Mouse (Mus musculus) kidney, embryonic 16.5 days (tissue): Measurements from ENCODE around the gene Pxn. TPM values are rescaled to one million over a fixed set of nuclear protein-coding genes. Genes with fewer than 3 reads are reported as not detected.

ENCODE experiments used
- ATAC-seq: fragments of 200-750 bp; cut with Nextera tagmentation; 2 replicates; pipeline ENCODE4 v1.8.0; 2017; ENCODE audit warnings: moderate TSS enrichment; ENCODE audit not compliant: low FRiP score, low TSS enrichment
- H3K27ac ChIP-seq: fragments of 300-500 bp; sonication (generic); 2 replicates; pipeline ENCODE4 v1.5.1; 2014; ENCODE audit warnings: low read length
- H3K27me3 ChIP-seq: fragments of 300-500 bp; sonication (generic); 2 replicates; pipeline ENCODE4 v1.6.1; 2014; ENCODE audit warnings: low read length, control low read depth, mixed read lengths; ENCODE audit not compliant: insufficient read depth
- H3K36me3 ChIP-seq: fragments of 300-500 bp; sonication (generic); 2 replicates; pipeline ENCODE4 v1.6.1; 2014; ENCODE audit warnings: low read length, control low read depth, mixed read lengths; ENCODE audit not compliant: insufficient read depth
- H3K4me1 ChIP-seq: fragments of 300-500 bp; sonication (generic); 2 replicates; pipeline ENCODE4 v1.6.1; 2014; ENCODE audit warnings: low read length, control low read depth, mixed read lengths; ENCODE audit not compliant: insufficient read depth
- H3K4me2 ChIP-seq: fragments of 300-500 bp; sonication (generic); replicated peaks from 2 replicates; pipeline ENCODE4 v1.6.1; 2014; ENCODE audit warnings: low read depth, low read length
- H3K4me3 ChIP-seq: fragments of 300-500 bp; sonication (generic); 2 replicates; pipeline ENCODE4 v1.5.1; 2014; ENCODE audit warnings: mild to moderate bottlenecking, low read length
- H3K9ac ChIP-seq: fragments of 300-500 bp; sonication (generic); replicated peaks from 2 replicates; pipeline ENCODE4 v1.6.1; 2014; ENCODE audit warnings: low read length
- H3K9me3 ChIP-seq: fragments of 300-500 bp; sonication (generic); 2 replicates; pipeline ENCODE4 v1.6.1; 2016; ENCODE audit warnings: low read length, control low read depth
- WGBS: fragments of 180-500 bp; shearing (Covaris S2); extraction: QIAGEN DNeasy Blood & Tissue Kit; methylation state at CpG from one replicate; pipeline ENCODE4 v1.1.7; 2014; 5-methylcytosine and 5-hydroxymethylcytosine counted together
- polyA plus RNA-seq: library from polyadenylated mRNA; unstranded; fragments of >200 nt; fragmentation: Nextera tagmentation; extraction: Ambion mirVana; gene quantifications from 2 replicates; pipeline ENCODE4 v1.2.1, GENCODE M21; 2015

Gene Pxn
- polyA plus RNA-seq, 1 experiment from 2014 or later: 60.5 TPM

GRCm38 (mm10) chr5:115524471-115524870 is 18.0 kb downstream of the Pxn start:
- Histone ChIP-seq H3K4me3 (no peak overlapping the region), H3K4me1 (peaks cover 76% of the 10 kb centered on the region), H3K36me3 (no peaks in the 10 kb centered on the region), H3K9me3 (no peaks in the 10 kb centered on the region), H3K4me2 (peak overlapping the region; percentile 27), H3K27me3 (no peaks in the 10 kb centered on the region), H3K9ac (peak overlapping the region; percentile 42), H3K27ac (peak overlapping the region; percentile 79)
- peak; percentile 16; the same call in 1 of the 2 replicates for ATAC-seq
- 39% methylated on average over 12 of the region's 12 CpGs for WGBS

- Histone ChIP-seq H3K4me1 (peaks cover 80% of the 10 kb centered on the region), H3K4me3 (no peak overlapping the region), H3K36me3 (no peaks in the 10 kb centered on the region), H3K4me2 (no peak overlapping the region), H3K9me3 (no peaks in the 10 kb centered on the region), H3K9ac (peak overlapping the region; percentile 22; the same call in 1 of the 2 replicates), H3K27me3 (no peaks in the 10 kb centered on the region), H3K27ac (peak overlapping the region; percentile 32; the same call in 1 of the 2 replicates)
- no peak for ATAC-seq
- WGBS: 78% methylated on average over 4 of the region's 4 CpGs
Observed at GRCm38 (mm10) chr5:115525416-115525815, 18.9 kb downstream of the Pxn start.

GRCm38 (mm10) chr5:115525943-115526342 is 19.5 kb downstream of the Pxn start:
- H3K9ac ChIP-seq: 0 out of 2 replicates have a peak overlapping the region, but pooled peaks have one; percentile 22
- no peaks in the 10 kb centered on the region for H3K36me3 ChIP-seq
- no peak overlapping the region for H3K4me2 ChIP-seq
- H3K9me3 ChIP-seq: no peaks in the 10 kb centered on the region
- no peak overlapping the region for H3K4me3 ChIP-seq
- peaks cover 80% of the 10 kb centered on the region for H3K4me1 ChIP-seq
- H3K27me3 ChIP-seq: no peaks in the 10 kb centered on the region
- ATAC-seq: no peak
- 75% methylated on average over 9 of the region's 9 CpGs for WGBS
- H3K27ac ChIP-seq: no peak overlapping the region

- WGBS: 85% methylated on average over 17 of the region's 17 CpGs
- Histone ChIP-seq H3K4me3 (no peak overlapping the region), H3K9ac (no peak overlapping the region), H3K27me3 (no peaks in the 10 kb centered on the region), H3K9me3 (no peaks in the 10 kb centered on the region), H3K4me1 (peaks cover 80% of the 10 kb centered on the region), H3K4me2 (no peak overlapping the region), H3K36me3 (no peaks in the 10 kb centered on the region), H3K27ac (no peak overlapping the region)
- no peak for ATAC-seq
Observed at GRCm38 (mm10) chr5:115526456-115527202, 20.2 kb downstream of the Pxn start.

GRCm38 (mm10) chr5:115528128-115528527 is 21.7 kb downstream of the Pxn start:
- Histone ChIP-seq H3K4me3 (no peak overlapping the region), H3K9ac (no peak overlapping the region), H3K27ac (no peak overlapping the region), H3K9me3 (no peaks in the 10 kb centered on the region), H3K27me3 (no peaks in the 10 kb centered on the region), H3K4me2 (no peak overlapping the region), H3K4me1 (peaks cover 79% of the 10 kb centered on the region), H3K36me3 (no peaks in the 10 kb centered on the region)
- no peak for ATAC-seq
- 85% methylated on average over 5 of the region's 5 CpGs for WGBS

- WGBS: 48% methylated on average over 8 of the region's 8 CpGs
- Histone ChIP-seq H3K27me3 (no peaks in the 10 kb centered on the region), H3K4me1 (peaks cover 80% of the 10 kb centered on the region), H3K36me3 (no peaks in the 10 kb centered on the region), H3K9ac (peak overlapping the region; percentile 4; the same call in 1 of the 2 replicates), H3K27ac (peak overlapping the region; percentile 86), H3K9me3 (no peaks in the 10 kb centered on the region), H3K4me2 (no peak overlapping the region), H3K4me3 (no peak overlapping the region)
- ATAC-seq: no peak
Observed at GRCm38 (mm10) chr5:115529364-115529741, 22.9 kb downstream of the Pxn start.

GRCm38 (mm10) chr5:115529742-115530446 is 23.4 kb downstream of the Pxn start:
- H3K4me2 ChIP-seq: no peak overlapping the region
- H3K4me3 ChIP-seq: no peak overlapping the region

GRCm38 (mm10) chr5:115530447-115530809 is 24.0 kb downstream of the Pxn start:
- Histone ChIP-seq H3K9me3 (no peaks in the 10 kb centered on the region), H3K4me2 (no peak overlapping the region), H3K4me1 (peaks cover 80% of the 10 kb centered on the region), H3K27me3 (no peaks in the 10 kb centered on the region), H3K36me3 (no peaks in the 10 kb centered on the region), H3K27ac (peak overlapping the region; percentile 86), H3K4me3 (no peak overlapping the region), H3K9ac (no peak overlapping the region; the same call in 1 of the 2 replicates)
- WGBS: 17% methylated on average over 8 of the region's 8 CpGs
- no peak for ATAC-seq

More at GRCm38 (mm10) chr5:115529742-115530446, 23.4 kb downstream of the Pxn start:
- Histone ChIP-seq H3K4me1 (peaks cover 80% of the 10 kb centered on the region), H3K36me3 (no peaks in the 10 kb centered on the region), H3K27ac (peak overlapping the region; percentile 86), H3K9me3 (no peaks in the 10 kb centered on the region), H3K9ac (no peak overlapping the region; the same call in 1 of the 2 replicates), H3K27me3 (no peaks in the 10 kb centered on the region)
- WGBS: 38% methylated on average over 7 of the region's 7 CpGs
- no peak for ATAC-seq

GRCm38 (mm10) chr5:115531671-115532270 is 25.3 kb downstream of the Pxn start:
- ATAC-seq: peak; percentile 83
- H3K9me3 ChIP-seq: no peaks in the 10 kb centered on the region
- no peaks in the 10 kb centered on the region for H3K36me3 ChIP-seq
- peaks cover 77% of the 10 kb centered on the region for H3K4me1 ChIP-seq
- 21% methylated on average over 18 of the region's 18 CpGs for WGBS
- H3K9ac ChIP-seq: peak overlapping the region; percentile 15; the same call in 1 of the 2 replicates
- peak overlapping the region; percentile 20 for H3K4me2 ChIP-seq
- no peak overlapping the region for H3K4me3 ChIP-seq
- no peaks in the 10 kb centered on the region for H3K27me3 ChIP-seq
- peak overlapping the region; percentile 86 for H3K27ac ChIP-seq
